Mouse (Mus musculus) limb, embryonic 12.5 days (tissue): ENCODE measurements around the gene Hes7. TPM values are rescaled to one million over a fixed set of nuclear protein-coding genes. Genes with fewer than 3 reads are reported as not detected.
A peak's percentile ranks its signal among the peaks of the same experiment; 100 is the strongest.

ENCODE experiments used
- ATAC-seq: fragments of 200-750 bp; cut with Nextera tagmentation; 2 replicates; pipeline ENCODE4 v1.8.0; 2017; ENCODE audit warnings: low read depth, moderate TSS enrichment; ENCODE audit not compliant: insufficient number of reproducible peaks, insufficient read depth, low FRiP score, low TSS enrichment
- H3K27ac ChIP-seq: fragments of 300-500 bp; sonication (generic); 2 replicates; pipeline ENCODE4 v1.5.1; 2016; ENCODE audit warnings: mild to moderate bottlenecking, moderate library complexity
- H3K27me3 ChIP-seq: fragments of 300-500 bp; sonication (generic); 2 replicates; pipeline ENCODE4 v1.6.1; 2016; ENCODE audit warnings: mild to moderate bottlenecking, moderate library complexity
- H3K36me3 ChIP-seq: fragments of 300-500 bp; sonication (generic); 2 replicates; pipeline ENCODE4 v1.6.1; 2016; ENCODE audit warnings: mild to moderate bottlenecking, moderate library complexity
- H3K4me1 ChIP-seq: fragments of 300-500 bp; sonication (generic); replicated peaks from 2 replicates; pipeline ENCODE4 v1.6.1; 2016
- H3K4me2 ChIP-seq: fragments of 300-500 bp; sonication (generic); 2 replicates; pipeline ENCODE4 v1.6.1; 2016; ENCODE audit warnings: mild to moderate bottlenecking, moderate library complexity
- H3K4me3 ChIP-seq: fragments of 300-500 bp; sonication (generic); replicated peaks from 2 replicates; pipeline ENCODE4 v1.5.1; 2016; ENCODE audit warnings: mild to moderate bottlenecking
- H3K9ac ChIP-seq: fragments of 300-500 bp; sonication (generic); replicated peaks from 2 replicates; pipeline ENCODE4 v1.6.1; 2016; ENCODE audit warnings: mild to moderate bottlenecking, moderate library complexity
- H3K9me3 ChIP-seq: fragments of 300-500 bp; sonication (generic); 2 replicates; pipeline ENCODE4 v1.6.1; 2016; ENCODE audit warnings: mild to moderate bottlenecking, moderate library complexity
- WGBS: fragments of 180-500 bp; shearing (Covaris S2); methylation state at CpG from one replicate; pipeline ENCODE4 v1.1.7; 2016; 5-methylcytosine and 5-hydroxymethylcytosine counted together
- polyA plus RNA-seq: library from polyadenylated mRNA; unstranded; fragments of >200 nt; fragmentation: Nextera tagmentation; extraction: Ambion mirVana; gene quantifications from 2 replicates; pipeline ENCODE4 v1.2.1, GENCODE M21; 2016

The Hes7 gene
- 0.56 and 0.74 TPM in 2 replicates for polyA plus RNA-seq

DNA sequence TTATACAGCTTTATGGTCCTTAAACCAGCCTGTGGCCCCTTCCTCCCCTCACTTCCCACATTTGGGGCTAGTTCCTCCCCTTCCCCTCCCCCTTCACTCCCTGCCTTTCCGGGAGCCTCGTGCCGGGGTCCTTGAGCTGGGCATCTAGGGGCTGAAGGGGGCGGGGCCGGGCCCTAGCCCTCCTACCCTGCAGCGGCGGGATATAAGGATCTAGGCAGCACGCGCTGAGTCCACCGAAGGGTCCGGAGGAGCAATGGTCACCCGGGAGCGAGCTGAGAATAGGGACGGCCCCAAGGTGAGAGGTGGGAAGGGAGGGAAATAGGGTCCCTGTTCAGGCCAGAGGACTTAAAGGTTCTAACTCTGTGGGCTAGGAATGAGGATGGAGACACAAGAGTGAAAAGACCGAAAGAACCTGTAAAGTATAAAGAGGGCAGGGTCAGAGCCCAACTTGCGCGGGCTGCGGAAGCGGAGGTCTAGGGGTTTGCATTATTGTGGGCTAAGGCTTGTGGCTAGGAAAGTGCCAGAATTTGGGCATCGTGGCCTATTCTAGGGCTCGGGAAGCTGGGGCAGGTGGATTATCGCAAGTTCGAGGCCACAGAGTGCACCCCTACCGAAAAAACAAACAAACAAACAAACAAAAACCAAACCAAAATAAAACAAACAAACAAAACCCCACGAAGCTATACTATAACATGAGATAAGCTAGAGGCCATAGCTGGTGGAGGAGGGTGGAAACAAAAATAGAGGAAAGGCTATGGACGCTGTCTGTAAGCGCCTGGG lies at the start of gene Hes7:
Hes7 (plus strand) TSS at position 184 of the 780 bp plus-strand sequence.
- peak within 1 kb of the TSS; percentile 81 for H3K4me3 ChIP-seq
- H3K9ac ChIP-seq: peak within 1 kb of the TSS; percentile 74
- H3K36me3 ChIP-seq: no peaks in the 10 kb centered on the region
- H3K27ac ChIP-seq: no peak within 1 kb of the TSS
- WGBS: 1% methylated on average over 27 of the region's 27 CpGs
- H3K4me1 ChIP-seq: peaks cover 37% of the 10 kb centered on the region
- ATAC-seq: no peak
- H3K4me2 ChIP-seq: peak within 1 kb of the TSS; percentile 97
- no peaks in the 10 kb centered on the region for H3K9me3 ChIP-seq
- H3K27me3 ChIP-seq: peaks cover 26% of the 10 kb centered on the region

DNA sequence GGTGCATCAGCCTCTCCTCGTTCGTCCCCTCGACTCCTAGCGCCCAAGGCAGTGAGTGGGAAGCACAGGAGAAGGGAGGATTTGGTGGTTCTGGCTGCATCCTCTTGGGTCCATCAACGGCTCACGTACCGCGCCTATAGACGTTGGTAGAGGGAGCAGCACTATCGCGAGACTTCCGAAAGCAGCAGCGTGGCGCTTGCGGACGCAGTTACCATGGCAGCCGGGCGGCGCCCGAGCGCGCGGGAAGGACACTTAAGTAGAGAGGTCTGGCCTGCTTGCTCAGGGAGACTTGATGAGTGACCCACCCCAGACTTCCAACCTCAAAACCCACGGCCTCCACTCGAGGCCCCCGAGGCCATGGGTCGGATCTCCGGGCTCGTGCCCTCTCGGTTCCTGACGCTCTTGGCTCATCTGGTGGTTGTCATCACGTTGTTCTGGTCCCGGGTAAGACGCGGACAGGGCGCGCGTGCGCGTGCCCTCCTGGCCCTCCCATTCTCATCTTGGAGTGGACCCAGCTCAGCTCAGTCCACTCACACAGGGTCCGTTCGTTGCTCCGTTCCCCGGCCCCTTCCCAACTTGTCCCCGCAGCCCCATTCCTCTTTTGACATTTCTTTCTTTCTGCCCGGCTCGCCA lies 49.5 kb upstream of the Hes7 start, which contains the start of gene Tmem107:
Tmem107 (plus strand) TSS at position 217 of the 633 bp plus-strand sequence.
- H3K9ac ChIP-seq: peak within 1 kb of the TSS; percentile 81
- peak within 1 kb of the TSS; percentile 62 for H3K4me3 ChIP-seq
- peak; percentile 84 for ATAC-seq
- H3K9me3 ChIP-seq: no peaks in the 10 kb centered on the region
- peaks cover 41% of the 10 kb centered on the region for H3K4me1 ChIP-seq
- under 1% methylated on average over 47 of the region's 47 CpGs for WGBS
- H3K4me2 ChIP-seq: peak within 1 kb of the TSS; percentile 84
- peak within 1 kb of the TSS; percentile 94 for H3K27ac ChIP-seq
- H3K36me3 ChIP-seq: no peaks in the 10 kb centered on the region
- H3K27me3 ChIP-seq: peaks cover 4% of the 10 kb centered on the region; the same call in 1 of the 2 replicates

DNA sequence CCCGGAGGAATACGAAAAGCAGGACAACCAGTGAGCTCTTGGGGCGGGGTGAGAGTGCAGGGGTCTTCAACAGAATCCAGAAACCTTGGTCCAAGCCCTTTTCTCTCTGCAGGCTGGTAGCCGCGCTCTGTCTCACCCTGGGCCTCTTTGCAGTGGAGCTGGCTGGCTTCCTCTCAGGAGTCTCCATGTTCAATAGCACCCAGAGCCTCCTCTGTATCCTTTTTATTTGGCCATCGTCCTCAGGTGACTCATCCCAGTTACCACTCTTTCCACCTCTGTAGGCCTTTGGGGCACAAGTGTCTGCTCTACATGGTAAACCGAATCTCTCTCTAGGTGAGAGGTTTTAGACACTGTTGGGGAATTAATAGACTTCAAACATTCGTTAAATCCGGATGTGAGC lies 48.9 kb upstream of the Hes7 start:
- Histone ChIP-seq H3K36me3 (no peaks in the 10 kb centered on the region), H3K4me2 (peak overlapping the region; percentile 84), H3K27ac (peak overlapping the region; percentile 94), H3K27me3 (peaks cover 2% of the 10 kb centered on the region; the same call in 1 of the 2 replicates), H3K4me1 (peaks cover 36% of the 10 kb centered on the region), H3K4me3 (peak overlapping the region; percentile 62), H3K9ac (peak overlapping the region; percentile 81), H3K9me3 (no peaks in the 10 kb centered on the region)
- 24% methylated on average over 9 of the region's 9 CpGs for WGBS
- no peak for ATAC-seq

DNA sequence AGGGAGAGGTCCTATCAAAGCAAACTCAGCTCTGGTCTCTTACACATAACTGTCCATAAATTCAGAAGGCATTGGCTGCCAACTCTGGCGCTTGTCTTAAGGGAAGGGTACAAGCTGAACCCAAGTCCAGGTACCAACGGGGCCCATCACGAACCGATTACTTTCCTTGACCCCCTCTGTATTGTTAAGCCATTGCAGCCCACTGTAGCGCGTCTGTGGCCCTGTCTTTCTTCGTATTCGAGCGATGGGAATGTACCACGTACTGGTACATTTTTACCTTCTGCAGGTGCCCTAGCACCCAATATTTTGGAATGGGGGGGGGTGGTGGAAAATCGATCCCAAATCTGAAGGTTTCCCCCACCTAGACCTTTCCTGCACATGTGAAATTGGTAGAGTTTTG lies 48.0 kb upstream of the Hes7 start:
- ATAC-seq: no peak
- no peaks in the 10 kb centered on the region for H3K9me3 ChIP-seq
- WGBS: 87% methylated on average over 11 of the region's 11 CpGs
- no peak overlapping the region for H3K9ac ChIP-seq
- no peaks in the 10 kb centered on the region for H3K27me3 ChIP-seq
- peaks cover 31% of the 10 kb centered on the region for H3K4me1 ChIP-seq
- peak overlapping the region; percentile 50 for H3K4me2 ChIP-seq
- H3K27ac ChIP-seq: no peak overlapping the region
- H3K4me3 ChIP-seq: peak overlapping the region; percentile 21
- H3K36me3 ChIP-seq: no peaks in the 10 kb centered on the region

DNA sequence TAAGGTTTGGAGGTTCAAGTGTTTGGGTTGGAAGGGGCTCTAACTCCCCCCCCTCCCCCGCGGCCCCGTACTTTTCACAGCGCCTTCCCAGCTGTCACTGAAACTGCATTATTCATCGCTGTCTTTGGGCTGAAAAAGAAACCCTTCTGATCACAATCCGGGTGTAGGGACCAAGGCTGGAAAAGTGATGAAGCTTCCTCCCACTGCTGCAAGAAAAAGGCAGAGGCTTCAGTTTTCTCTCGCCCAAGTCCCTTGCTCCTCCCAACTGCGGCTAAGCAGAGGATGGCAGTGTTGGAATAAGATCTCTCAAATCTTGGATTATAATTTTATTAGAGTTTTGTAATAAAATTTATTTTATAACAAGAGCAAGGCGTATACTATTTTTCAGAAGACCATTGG lies 47.5 kb upstream of the Hes7 start:
- Histone ChIP-seq H3K9ac (peak overlapping the region; percentile 38; the same call in 1 of the 2 replicates), H3K9me3 (no peaks in the 10 kb centered on the region), H3K27ac (peak overlapping the region; percentile 86), H3K27me3 (no peaks in the 10 kb centered on the region), H3K4me3 (peak overlapping the region; percentile 21), H3K36me3 (no peaks in the 10 kb centered on the region), H3K4me2 (peak overlapping the region; percentile 50), H3K4me1 (peaks cover 31% of the 10 kb centered on the region)
- ATAC-seq: no peak
- 14% methylated on average over 9 of the region's 9 CpGs for WGBS

DNA sequence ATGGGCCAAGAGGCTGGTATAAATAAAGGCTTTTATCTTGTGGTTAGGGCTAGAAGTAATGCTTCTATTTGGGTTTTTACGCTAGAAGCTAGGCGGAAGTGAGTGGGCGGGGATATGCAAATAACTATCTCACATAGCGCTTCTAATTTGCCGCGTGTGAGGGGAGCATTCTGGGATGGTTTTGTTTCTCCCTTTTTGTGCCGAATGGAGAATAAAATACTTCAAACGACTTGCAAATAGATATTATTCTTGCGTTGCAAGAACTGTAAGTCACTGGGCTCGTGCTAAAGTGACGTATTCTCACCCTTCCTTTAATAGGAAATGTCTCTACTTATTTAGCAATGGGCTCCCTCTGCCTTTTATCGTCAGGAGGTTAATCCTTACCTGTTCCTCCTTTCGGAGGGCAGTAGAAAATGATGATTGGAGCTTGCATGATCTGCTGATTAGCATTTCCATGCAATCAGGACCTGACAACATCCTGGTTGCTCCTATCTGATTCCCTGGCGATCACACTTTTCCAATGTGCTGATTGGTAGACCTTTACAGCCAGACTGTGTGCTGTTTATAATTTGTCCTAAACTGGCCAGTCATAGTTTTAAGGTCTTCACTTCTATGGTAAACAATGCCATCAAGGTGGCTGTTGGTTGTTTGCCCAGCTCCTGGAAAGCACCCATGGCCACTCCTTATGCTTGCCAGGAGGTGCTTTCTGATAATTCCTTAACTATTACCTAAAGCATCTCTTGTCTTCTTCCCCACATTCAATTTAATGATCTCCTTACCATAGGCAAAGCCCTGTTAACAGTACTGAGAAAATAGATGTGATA lies 46.9 kb upstream of the Hes7 start:
- H3K9ac ChIP-seq: 0 out of 2 replicates have a peak overlapping the region, but pooled peaks have one; percentile 37
- H3K4me1 ChIP-seq: peaks cover 37% of the 10 kb centered on the region
- peak; percentile 52; the same call in 1 of the 2 replicates for ATAC-seq
- under 1% methylated on average over 14 of the region's 14 CpGs for WGBS
- peak overlapping the region; percentile 86 for H3K27ac ChIP-seq
- no peaks in the 10 kb centered on the region for H3K36me3 ChIP-seq
- peak overlapping the region; percentile 21 for H3K4me3 ChIP-seq
- H3K4me2 ChIP-seq: peak overlapping the region; percentile 50
- no peaks in the 10 kb centered on the region for H3K27me3 ChIP-seq
- H3K9me3 ChIP-seq: no peaks in the 10 kb centered on the region

DNA sequence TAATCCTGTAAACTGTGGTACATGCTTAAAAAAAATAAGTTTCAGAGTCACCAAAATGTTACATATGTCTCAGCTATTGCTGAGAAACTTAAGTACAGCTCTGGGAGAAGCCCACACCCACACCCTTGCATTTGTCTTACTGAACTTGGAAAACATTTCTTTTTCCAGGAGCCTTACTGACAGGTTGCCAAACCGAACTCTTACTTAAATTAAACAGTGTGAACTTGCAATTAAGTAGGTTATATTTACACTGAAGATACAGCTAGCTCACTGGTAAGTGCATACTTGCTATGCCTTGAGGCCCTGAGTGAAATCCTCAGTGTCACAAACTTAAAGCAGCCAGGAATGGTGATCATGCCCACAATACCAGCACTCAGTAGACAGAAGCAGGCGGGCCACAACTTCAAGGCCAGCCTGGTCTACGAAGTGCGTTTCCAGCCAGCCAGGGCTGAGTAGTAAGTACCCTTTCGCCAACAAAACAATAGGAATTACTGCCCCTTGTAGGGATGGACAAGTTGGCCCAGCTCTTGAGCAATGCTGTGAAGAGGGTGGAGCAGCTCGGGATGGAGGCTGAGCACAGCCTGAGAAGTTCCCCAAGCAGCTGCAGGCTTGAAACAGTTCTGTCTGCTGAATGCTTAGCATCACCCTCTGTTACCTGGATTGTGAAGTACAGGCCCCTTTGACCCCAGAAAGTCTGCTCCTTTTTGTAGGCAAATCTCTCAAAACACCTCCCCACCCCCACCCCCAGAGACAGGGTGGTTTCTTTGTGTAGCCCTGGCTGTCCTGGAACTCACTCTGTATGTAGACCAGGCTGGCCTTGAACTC lies 46.0 kb upstream of the Hes7 start:
- Histone ChIP-seq H3K4me1 (peaks cover 43% of the 10 kb centered on the region), H3K4me3 (no peak overlapping the region), H3K9me3 (no peaks in the 10 kb centered on the region), H3K9ac (no peak overlapping the region), H3K36me3 (no peaks in the 10 kb centered on the region), H3K27ac (peak overlapping the region; percentile 86), H3K27me3 (no peaks in the 10 kb centered on the region), H3K4me2 (no peak overlapping the region)
- WGBS: 43% methylated on average over 6 of the region's 6 CpGs
- no peak for ATAC-seq

DNA sequence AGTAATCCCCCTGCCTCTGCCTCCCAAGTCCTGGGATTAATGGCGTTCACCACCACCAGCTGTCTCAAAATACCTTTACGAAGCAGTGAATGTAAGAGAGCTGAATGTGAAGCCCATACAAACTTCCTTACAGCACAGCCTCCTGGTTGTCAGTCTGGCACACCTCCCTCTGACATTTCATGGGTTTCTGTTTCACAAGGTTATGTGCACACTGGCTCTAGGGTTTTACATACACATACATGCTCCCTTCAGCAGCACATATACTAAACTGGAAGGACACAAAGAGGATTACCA lies 45.5 kb upstream of the Hes7 start:
- Histone ChIP-seq H3K9me3 (no peaks in the 10 kb centered on the region), H3K4me3 (no peak overlapping the region), H3K27me3 (no peaks in the 10 kb centered on the region), H3K9ac (no peak overlapping the region), H3K36me3 (no peaks in the 10 kb centered on the region), H3K27ac (peak overlapping the region; percentile 86; the same call in 1 of the 2 replicates), H3K4me2 (no peak overlapping the region), H3K4me1 (peaks cover 40% of the 10 kb centered on the region)
- no peak for ATAC-seq
- 43% methylated on average over 2 of the region's 2 CpGs for WGBS

DNA sequence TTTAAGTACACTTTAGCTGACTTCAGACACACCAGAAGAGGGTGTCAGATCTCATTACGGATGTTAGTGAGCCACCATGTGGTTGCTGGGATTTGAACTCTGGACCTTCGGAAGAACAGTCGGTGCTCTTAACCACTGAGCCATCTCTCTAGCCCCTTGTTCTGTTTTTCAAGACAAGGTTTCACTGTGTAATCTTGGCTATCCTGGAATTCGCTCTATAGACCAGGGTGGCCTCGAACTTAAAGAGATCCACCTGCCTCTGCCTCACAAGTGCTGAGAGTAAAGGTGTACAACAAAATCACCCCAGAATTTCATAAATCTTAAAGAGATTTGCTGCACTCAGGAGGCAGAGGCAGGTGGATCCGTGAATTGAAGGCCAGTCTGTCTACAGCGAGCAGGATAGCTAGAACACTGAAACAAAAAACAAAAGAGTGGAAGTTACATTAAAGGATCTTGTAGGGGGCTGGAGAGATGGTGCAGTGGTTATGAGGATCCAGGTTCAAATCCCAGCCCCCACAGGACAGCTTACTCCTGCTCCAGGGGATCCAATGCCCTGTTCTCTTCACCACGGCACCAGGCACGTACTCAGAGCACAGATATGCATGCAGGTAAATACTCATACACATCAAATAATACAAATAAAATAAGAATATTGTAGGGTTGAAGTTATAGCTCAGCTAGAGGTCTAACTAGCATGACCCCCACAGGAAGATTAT lies 44.3 kb upstream of the Hes7 start:
- no peaks in the 10 kb centered on the region for H3K27me3 ChIP-seq
- 48% methylated on average over 9 of the region's 9 CpGs for WGBS
- H3K9me3 ChIP-seq: no peaks in the 10 kb centered on the region
- ATAC-seq: no peak
- H3K9ac ChIP-seq: no peak overlapping the region
- no peak overlapping the region for H3K4me3 ChIP-seq
- peaks cover 38% of the 10 kb centered on the region for H3K4me1 ChIP-seq
- H3K4me2 ChIP-seq: no peak overlapping the region
- H3K36me3 ChIP-seq: no peaks in the 10 kb centered on the region
- H3K27ac ChIP-seq: no peak overlapping the region

DNA sequence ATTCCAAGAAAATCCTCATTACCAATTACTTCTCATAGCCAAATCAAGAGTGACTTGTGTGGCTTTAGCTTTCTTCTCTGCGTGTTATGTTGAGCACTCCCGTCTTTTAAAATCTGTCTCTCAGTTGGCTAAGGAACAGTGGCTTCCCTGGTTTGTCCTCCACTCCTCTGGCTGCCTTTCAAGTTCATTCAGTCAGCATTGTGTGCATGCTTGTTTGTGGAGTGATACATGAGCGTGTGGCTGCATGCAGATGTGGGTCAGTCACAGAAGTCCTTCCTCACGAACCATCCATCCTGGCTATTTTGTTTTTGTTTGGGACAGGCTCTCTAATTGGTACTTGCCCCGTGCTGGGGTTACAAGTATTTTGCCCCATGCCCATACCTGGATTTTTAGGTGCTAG lies 43.6 kb upstream of the Hes7 start:
- no peak overlapping the region for H3K27ac ChIP-seq
- ATAC-seq: no peak
- H3K27me3 ChIP-seq: no peaks in the 10 kb centered on the region
- peaks cover 31% of the 10 kb centered on the region for H3K4me1 ChIP-seq
- no peak overlapping the region for H3K4me3 ChIP-seq
- WGBS: 76% methylated on average over 5 of the region's 5 CpGs
- no peak overlapping the region for H3K9ac ChIP-seq
- H3K9me3 ChIP-seq: no peaks in the 10 kb centered on the region
- H3K4me2 ChIP-seq: no peak overlapping the region
- H3K36me3 ChIP-seq: no peaks in the 10 kb centered on the region
